Mouse (Mus musculus): ENCODE results near the gene Rbak.
"Not testable (repeated sequence)": the region's sequence is repeated elsewhere in the genome, so short reads cannot be mapped to it uniquely, and the experiment has no call there.

The Rbak gene

GRCm38 (mm10) chr5:143134216-143135010 is 46.2 kb downstream of the Rbak start:
- DNase-seq (ENCODE audit: low spot score), result not testable (repeated sequence)

DNA sequence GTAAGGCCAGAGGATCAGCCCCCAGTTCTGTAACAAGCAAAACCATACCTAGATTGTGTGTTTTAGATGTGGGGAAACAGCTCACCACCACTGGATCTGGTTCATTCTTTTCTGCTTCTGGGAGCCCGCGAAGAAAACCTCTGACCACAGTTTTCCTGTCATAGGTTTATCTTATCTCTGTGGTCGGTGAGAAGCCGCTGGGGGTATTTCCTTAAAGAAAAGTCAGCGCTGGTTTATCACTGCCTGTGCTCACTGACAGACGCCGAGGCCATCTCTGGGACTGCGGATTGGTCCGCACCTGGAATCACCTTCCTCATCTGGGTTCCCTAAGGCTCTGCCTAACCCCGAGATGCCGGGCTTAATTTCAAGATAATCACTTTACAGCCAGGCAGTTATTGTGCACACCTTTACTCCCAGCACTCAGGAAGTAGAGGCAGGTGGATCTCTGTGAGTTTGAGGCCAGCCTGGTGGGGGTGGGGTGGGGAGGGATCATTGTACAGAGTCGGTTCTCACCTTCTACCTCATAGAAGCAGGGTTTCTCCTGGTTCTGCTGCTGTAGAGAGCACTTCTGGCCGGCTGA is 47.5 kb downstream of the Rbak start:
- DNase-seq (ENCODE audit: low spot score), result no peak

GRCm38 (mm10) chr5:143130342-143130741 is 50.2 kb downstream of the Rbak start:
- DNase-seq (ENCODE audit: low spot score), result no peak

DNA sequence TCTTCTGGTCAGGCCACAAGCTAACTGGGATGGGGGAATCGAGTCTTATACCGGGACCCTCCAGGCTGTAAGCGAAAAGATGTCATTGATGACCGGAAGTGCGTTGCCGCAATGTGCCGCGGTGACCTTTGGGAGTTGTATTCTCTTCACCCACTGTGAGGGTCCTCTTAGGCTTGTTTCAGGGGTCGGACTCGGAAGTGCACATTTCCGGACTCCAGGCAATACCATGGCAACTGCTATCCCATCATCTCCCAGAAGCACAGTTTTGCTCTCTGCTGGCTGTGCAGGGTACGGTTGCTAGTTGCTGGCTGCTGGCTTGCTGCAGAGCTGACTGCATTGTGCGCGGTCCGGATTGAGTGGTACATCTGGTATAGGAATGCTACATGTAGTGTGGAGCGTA is 51.5 kb downstream of the Rbak start:
- DNase-seq (ENCODE audit: low spot score), result no peak

DNA sequence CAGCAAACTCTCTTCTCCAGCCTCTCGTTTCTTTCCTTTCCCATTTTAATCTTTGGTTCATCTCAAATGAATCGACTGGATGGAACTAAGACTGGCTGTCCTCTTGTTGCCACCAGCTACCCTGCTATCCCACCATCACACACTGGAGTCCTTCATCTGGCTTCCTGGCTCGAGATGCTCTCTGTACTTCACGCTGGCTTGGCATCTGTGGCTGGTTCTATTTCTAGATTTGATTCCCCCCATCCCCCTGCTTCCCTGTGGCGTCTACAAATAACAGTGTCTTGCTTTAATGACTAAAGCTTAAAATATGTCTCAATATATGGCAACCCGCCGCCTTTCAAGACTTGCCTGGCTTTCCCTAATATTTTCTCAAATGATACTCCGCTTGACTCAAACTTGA is 52.7 kb downstream of the Rbak start:
- DNase-seq (ENCODE audit: low spot score), result no peak

DNA sequence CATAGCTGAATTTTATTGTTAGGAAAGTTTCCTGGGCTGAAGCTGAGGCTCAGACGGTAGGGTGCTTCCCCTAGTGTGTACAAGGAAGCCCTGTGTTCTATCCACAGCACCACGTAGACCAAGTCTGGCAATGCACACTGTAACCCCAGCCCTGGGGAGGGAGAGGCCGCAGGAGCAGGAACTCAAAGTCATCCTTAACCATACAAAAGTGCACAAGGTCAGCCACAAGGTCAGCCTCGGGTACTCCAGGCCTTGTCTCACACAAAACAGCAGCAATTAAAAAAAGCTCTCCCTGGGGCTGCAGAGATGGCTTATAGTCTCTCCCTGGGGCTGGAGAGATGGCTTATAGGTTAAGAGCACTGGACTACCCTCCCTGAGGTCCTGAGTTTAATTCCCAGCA is 53.7 kb downstream of the Rbak start:
- no peak for DNase-seq (ENCODE audit: low spot score)

DNA sequence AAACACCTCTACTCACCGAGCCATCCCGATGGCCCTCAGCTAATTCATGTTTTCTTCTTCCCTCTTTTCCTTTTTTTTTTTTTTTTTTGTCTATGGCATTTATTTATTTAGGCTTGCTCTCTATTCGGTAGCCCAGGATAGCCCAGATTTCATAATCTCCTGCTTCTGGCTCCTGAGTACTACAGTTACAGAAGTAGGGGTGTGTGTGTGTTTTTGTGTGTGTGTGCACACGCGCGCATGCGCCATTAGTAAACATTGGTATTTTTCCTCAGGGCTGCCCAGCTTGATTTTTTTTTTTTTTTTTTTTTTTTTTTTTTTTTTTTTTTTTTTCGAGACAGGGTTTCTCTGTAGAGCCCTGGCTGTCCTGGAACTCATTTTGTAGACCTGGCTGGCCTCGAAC is 54.5 kb downstream of the Rbak start:
- DNase-seq (ENCODE audit: low spot score), result no peak

DNA sequence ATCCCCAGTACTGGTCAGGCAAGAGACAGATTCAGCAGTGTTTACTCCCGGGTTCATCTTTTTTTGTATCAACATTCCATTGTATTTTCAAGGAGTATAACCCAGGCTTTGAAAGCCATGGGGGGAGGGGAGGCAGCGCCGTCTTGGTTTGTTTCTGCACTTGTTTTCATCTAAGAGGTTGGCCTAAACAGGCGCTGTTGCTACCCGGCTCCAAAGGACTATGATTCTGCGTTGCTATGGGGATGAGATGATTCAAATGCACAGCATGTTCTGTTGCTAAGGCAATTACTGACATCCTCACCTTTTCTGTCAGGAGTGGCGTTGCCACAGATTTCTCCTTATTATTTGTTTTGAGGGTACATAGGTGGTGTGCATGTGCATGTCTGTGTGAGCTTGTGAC is 55.0 kb downstream of the Rbak start:
- DNase-seq (ENCODE audit: low spot score), result no peak

DNA sequence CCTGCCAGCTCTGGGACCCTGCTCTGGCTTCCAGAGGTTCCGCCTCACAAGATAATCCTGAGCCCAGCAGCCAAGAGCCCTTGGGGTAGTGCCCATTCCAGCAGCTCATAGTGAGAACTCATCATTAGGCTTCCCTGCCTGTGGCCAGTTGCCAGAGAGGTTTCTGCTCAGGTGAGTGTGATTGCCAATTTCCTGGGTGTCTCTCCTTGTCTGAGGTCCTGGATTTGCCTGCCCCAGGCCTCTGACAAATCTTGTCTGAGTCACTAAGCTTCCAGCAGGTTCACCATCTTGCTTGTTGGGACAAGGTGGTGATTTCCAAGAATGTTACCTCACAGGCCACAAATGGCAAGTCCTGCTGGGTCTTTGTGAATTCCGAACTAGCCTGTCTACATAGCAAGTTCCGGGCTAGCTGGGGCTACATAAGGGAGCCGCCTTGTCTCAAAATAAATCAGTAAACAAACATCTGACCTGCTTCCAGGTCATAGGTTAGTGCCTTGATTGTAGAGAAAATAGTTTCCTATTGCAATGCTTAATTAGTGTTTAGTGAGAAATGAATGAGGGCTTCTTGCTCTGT is 55.7 kb downstream of the Rbak start:
- DNase-seq (ENCODE audit: low spot score), result no peak

DNA sequence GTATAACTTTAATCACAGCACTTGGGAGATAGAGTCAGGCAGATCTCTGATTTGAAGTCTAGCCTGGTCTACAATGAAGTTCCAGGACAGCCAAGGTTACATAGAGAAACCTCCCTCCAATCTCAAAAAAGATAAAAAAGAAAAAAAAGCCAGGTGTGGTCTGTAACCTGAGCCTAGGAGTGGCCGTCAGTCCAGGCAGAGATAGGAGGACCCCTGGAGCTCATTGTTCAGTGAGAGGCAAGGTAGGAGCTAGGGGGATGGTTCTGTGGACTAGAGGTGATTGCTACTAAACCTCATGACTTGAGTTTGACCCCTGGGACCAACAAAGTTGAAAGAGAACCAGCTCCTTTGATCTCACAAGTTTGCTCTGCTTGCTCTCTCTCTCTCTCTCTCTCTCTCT is 57.9 kb downstream of the Rbak start:
- DNase-seq (ENCODE audit: low spot score), result no peak
